Mouse (Mus musculus): ENCODE data around the gene Mreg.

Gene Mreg

DNA sequence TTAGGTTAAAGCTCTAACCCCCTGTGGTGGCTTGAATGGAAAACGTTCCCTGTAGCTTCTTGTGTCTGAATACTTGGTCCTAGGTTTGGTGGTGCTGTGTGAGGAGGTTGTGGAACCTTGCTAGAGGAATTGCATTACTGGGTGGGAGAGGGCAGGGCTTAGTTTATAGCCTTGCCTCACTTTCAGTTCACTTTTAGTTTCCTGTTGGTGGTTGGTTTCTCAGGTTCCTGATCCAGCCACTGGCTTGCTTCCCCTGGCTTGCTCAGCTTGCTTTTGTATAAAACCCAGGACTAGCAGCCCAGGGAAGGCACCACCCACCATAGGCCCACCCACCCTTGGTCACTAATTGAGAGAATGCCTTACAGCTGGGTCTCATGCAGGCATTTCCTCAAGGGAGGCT lies 77.6 kb downstream of the Mreg start:
- in situ Hi-C loops (cut with MboI): no loop called here

- in situ Hi-C loops (cut with MboI): no loop called here
Observed at GRCm38 (mm10) chr1:72123434-72124297, 88.4 kb downstream of the Mreg start.

DNA sequence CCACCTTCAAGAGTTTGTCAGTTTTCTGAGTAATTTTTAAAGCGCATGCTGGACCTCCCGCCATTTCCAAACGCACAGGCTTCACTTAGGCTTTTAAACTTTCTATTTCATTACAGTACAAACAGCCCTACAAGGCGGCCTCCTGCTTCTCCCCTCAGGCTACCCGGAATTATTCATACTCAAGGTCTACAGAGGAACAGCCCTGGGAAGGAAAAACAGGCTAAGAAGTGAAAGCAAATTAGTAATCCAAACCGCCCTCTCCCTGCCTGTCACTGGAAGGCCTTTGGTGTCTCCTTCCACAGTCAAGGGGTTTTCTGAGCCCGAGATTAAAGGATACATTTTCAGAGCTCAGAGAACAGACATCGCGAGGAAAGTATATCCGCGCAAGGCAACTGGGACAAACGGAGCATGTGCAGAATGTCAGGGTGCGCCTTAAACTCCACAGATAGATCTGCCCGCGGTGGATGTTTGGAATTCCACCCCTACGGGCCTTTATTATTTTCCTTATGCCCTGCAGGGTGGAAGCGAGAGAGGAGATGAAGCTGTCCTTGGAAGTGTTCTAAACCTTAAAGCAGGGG lies 90.4 kb downstream of the Mreg start:
- in situ Hi-C loops (cut with MboI): no loop called here

DNA sequence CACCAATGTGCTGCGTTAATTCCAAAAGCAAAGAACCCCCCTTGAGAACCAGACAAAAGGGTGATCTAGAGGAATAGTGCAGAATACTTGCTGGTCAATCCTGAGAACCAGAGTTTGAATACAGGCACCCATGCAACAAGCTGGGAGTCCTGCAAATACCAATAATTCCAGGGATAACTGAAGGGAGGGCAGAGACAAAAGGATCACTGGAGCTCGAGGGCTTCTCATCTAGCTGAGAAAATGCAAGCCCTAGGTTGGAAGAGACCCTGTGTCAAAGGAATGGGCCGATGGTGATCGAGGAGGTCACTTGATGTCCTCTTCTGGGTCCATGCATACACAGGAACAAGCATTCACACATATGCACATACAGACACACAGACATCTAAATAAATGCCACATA lies 92.1 kb downstream of the Mreg start:
- in situ Hi-C loops (cut with MboI): no loop called here

DNA sequence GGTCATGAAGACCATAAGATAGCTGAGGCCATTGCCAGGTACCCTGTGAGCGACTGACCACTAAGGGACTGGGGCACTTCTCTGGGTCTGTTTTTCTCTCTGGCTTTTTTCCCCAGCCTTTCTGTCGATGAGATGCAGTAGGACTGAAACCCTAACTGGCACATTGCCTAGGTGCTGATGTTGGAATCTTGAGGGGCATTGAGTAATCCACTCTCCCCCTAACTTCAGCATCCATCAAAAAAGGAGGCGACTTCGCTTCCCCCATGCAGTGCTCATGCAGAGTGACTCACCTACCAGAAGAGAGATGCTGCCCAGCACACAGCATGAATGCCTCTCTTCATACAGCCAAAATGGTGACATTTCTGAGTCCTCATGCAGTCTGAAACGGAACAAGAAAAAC lies 97.9 kb downstream of the Mreg start:
- in situ Hi-C loops (cut with MboI): no loop called here

All from mature B cell (primary cell).